Mouse (Mus musculus) left cerebral cortex, postnatal 14 days (tissue): ENCODE data around the gene Zfp667. TPM values are rescaled to one million over a fixed set of nuclear protein-coding genes. Genes with fewer than 3 reads are reported as not detected.
"Not testable (repeated sequence)": the region's sequence is repeated elsewhere in the genome, so short reads cannot be mapped to it uniquely, and the experiment has no call there.

Experiments
- DNase-seq, 2 experiments: peaks; one replicate each; pipeline ENCODE4 v3.0.0; 2021 to 2022; ENCODE audit warnings: low spot score in 2 of 2, mixed read lengths in 1 of 2
- intact Hi-C: fragments of 180-260 bp; cut with DNase I; formaldehyde crosslinking; loops from one replicate; pipeline ENCODE4 v1.15.1; 2025
- total RNA-seq, 2 experiments: library from RNA; stranded (reverse); gene quantifications; 2 replicates each; pipeline ENCODE4 v1.2.3; 2021

Zfp667 gene
- total RNA-seq, 2 experiments from 2014 or later = 10.1 to 12.1 TPM

DNA sequence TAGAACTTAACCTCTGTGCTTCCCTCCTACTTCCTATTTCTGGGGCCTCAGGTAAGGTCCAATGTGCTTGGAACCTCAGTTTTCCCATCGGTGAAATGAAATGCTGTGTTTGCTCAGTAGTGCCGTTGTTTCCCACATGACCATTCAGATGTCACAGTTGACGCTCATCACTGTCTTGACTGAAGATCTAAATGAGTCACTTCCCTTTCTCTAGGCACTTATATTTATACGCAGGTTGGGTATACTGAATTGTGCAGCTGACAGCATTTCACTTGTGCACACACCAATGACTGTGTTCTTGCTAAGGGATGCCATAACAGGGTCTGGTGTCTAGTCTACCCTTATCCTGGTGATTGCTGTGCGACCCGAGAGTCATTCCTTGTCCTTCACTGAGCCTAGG, 1.0 kb upstream of the Zfp667 start:
- intact Hi-C loops = loop anchor here (10.0 kb wide), 1 partner anchor 151 kb away; no protein-coding TSS in a partner anchor
- no peak for DNase-seq

DNA sequence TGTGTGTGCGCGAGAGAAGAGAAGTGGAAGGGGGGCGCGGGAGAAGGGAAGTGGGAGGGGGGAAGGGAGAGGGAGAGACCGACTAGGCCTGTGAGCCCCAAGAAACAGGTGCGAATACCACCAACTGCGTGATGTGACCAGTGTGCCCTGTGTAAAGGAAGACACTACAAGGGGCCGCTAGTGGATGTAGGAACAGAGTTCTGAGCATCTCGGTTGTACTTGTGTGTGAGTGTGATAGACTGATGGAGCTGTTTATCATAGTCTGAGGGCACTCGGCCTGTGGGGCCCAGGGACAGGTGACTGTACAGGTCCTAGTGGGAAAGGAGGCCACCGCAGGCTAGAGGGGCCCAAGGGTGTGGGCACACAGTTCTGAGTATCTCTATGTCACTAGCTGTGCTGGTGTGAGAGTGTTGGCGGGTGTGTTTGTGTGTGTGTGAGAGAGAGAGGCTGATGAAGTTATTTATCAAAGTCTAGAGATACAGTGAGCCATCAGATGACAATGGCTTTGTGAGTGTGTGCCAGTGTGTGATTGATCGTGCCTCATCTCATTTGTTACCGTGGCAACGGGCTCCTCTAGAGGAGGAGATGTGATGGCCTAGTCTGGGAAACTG, 647 bp downstream of the Zfp667 start:
- peak; percentile 19 to 56 for DNase-seq
- intact Hi-C loops = loop anchor here (10.0 kb wide), 1 partner anchor 152 kb away; no protein-coding TSS in a partner anchor

DNA sequence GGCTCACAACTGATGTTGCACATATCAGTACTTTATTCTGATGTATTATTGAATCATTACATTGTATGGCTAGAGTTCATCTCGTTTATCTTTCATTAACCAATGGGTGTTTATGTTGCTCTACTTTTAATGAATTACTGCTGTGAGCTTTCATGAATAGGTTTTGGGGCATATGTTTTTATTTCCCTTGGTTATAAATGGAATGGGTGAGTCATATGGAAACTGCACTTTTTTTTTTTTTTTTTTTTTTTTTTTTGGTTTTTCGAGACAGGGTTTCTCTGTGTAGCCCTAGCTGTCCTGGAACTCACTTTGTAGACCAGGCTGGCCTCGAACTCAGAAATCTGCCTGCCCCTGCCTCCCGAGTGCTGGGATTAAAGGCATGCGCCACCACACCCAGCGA, 4.7 kb downstream of the Zfp667 start:
- intact Hi-C loops, DNase-seq: not testable (repeated sequence)

DNA sequence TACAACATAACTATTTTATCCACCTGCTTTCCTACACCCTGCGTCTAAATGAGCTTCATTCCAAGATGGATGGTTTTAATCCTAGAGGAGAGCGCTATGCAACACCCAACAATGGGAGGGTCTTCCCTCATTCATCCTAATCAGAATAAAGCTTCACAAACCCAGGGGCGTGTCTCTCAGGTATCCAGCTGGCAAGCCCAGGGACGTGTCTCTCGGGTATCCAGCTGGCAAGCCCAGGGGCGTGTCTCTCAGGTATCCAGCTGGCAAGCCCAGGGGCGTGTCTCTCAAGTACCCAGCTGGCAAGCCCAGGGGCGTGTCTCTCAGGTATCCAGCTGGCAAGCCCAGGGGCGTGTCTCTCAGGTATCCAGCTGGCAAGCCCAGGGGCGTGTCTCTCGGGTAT, 14.4 kb downstream of the Zfp667 start:
- intact Hi-C loops, DNase-seq: not testable (repeated sequence)

DNA sequence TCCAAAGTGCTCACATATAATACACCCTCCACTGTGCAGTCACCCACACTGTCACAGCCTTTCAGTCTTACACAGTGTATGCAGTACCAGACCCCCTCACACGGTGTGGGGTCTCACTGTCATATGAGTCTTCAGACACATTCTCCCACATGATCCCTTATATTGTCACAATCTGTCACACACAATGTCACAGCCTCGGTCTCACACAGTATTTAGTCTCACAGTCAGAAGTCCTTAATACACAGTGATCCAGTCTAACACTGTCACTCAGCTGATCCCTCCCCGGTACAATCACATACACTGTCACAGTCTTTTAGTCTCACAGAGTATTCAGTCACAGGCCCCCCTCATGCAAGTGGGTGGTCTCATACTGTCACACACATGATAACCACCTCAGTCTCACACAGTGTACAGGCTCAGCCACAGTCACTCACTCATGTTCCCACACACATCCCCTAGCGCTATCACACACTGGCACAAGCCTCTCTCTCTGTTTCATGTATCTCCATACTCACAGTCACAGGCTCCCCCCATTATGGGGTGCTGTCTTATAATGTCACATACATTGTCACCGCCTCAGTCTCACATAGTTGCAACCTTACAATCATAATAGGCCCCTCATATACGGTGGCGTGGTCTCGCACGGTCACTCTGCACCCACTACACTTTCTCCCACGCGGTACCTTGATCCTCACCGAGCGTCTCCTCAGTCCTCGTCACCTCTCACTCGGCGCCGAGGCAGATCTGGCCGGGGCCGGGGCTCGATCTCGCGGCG, 44.3 kb downstream of the Zfp667 start:
- intact Hi-C loops = no loop called here
- peak; percentile 40 to 81 for DNase-seq

DNA sequence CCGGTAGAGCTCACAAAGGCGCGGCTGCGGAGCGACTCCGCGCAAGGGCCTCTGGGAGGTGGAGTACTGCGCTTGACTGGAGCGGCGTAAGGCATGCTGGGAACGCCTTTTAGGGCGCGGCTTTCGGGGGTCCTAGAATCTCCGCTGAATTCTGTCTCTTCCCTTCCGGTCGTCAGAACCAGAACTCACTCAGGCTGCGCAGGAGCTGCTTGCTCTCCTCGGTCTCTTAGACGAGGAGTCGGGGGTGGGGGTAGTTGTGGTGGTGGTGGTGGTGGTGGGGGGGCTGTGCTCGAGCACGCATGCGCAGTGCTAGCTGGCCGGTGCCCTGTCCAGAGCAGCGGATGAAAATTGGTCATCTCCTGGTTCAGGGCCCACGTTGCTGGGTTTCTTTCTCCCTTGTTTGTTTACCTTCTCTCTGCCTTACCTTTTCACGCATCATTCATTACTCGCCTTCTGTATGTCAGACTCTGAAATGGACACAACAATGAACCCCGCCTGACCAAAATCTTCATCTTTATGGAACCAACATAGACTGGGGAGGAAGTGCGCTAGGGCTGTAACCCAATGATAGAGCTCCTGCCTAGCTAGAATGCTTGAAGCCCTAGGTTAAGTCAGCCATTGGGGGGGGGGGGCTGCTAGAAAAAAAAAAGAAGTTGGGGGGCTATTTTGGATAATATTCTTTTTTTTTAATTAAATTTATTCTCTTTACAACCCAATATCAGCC, 45.0 kb downstream of the Zfp667 start, which contains the start of gene Zfp583:
Zfp583 (minus strand) TSS at position 53 of the 724 bp plus-strand sequence.
- intact Hi-C loops = no loop called here
- peak; percentile 89 to 90 for DNase-seq

DNA sequence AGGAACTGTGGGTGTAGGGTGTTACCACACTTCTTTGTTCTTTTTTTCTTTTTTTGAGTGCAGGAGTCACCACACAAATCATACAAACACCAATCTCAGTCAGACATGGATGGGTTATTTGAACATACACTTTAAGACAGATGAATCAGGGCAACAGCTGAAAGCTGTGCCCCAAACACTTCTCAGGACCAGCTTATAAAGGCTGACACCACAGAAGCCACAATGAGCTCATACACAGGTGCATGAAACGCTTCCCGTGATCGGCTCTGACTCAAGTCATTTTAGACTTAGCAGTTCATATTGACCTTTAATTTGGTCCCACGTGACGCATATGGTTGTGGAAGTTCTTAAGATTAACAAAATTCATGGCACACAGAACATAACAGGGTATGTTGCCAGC, 53.5 kb downstream of the Zfp667 start:
- no peak for DNase-seq
- intact Hi-C loops = no loop called here

DNA sequence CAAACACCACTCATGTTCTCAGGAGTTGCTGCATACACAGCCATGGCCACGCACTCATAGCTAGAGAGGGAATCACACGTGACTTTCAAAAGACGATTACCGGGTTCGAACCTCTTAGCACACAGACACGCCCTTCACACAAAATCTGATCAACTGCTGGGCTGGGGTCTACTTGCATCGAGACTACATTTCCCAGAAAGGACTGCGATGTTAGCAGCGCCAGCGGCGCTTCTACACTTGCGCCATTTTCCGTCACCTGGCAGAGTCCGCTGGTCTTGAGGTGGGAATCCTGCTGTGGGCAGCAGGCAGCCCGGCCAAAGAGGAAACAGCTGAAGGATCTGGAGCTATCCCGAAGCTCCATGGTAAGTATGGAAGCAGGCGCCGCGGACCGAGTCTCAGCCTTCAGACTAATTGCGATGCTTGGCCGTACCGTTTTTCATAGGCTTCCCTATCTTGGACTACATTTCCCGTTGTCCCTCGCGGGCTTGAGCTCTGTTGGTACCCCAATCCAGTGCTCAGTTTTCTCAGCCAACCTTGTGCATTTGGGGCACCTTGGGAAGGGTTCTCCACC, 57.2 kb downstream of the Zfp667 start, which contains the start of gene Gm3854:
Gm3854 (plus strand) TSS at position 259 of the 571 bp plus-strand sequence.
- intact Hi-C loops = no loop called here
- DNase-seq = peak; percentile 79 to 81

DNA sequence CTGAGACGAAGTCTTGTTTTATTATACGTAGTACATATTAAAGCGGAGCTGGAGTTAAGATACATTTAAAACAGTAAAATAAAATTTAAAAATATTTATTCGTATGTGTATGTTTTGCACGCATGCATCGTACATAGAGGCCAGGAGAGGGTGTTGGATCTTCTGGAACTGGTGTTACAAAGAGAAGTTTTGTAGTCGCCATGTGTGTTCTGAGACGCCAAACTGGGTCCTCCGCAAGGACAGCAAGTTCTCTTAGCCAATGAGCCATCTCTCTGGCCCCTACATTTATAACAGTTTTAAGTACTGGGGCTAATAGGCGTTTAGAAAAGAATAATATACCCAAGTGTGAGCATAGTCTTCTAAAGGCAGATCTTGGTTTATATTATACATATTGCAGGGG, 57.7 kb downstream of the Zfp667 start:
- no peak for DNase-seq
- intact Hi-C loops = no loop called here

Other genes with a start within 250 kb of the Zfp667 start
- not detected for gene Nlrp4c, start 241.4 kb upstream of the Zfp667 start, total RNA-seq
- gene Zfp787, start 130.6 kb upstream of the Zfp667 start, total RNA-seq = 10 to 100 TPM; 26.9 to 29.1 TPM
- 10 to 100 TPM; 51.0 to 58.8 TPM for gene Zfp444, start 114.4 kb upstream of the Zfp667 start, total RNA-seq
- gene Galp, start 89.5 kb upstream of the Zfp667 start, total RNA-seq = not detected
- gene Zscan5b, start 64.3 kb upstream of the Zfp667 start, total RNA-seq = not detected
- gene Epp13, start 33.9 kb upstream of the Zfp667 start, total RNA-seq = not detected
- 10 to 100 TPM; 11.8 to 13.7 TPM for gene Zfp583, start 44.7 kb downstream of the Zfp667 start, total RNA-seq
- gene Gm3854, start 57.2 kb downstream of the Zfp667 start, total RNA-seq = 1 to 10 TPM; 7.4 to 7.5 TPM
- gene Zfp78, start 76.7 kb downstream of the Zfp667 start, total RNA-seq = 1 to 10 TPM; 2.9 to 3.1 TPM
- 1 to 10 TPM; 5.0 to 8.9 TPM for gene Zfp28, start 96.7 kb downstream of the Zfp667 start, total RNA-seq
- 10 to 100 TPM; 15.7 to 17.9 TPM for gene Smim17, start 112.1 kb downstream of the Zfp667 start, total RNA-seq
- gene Gm20715, start 123.7 kb downstream of the Zfp667 start, total RNA-seq = under 1 TPM in 1 of 2 experiments, not detected in 1; 0.37 TPM
- gene Olfr1344, start 152.1 kb downstream of the Zfp667 start, total RNA-seq = 1 to 10 TPM in 1 of 2 experiments, under 1 TPM in 1; 0.97 to 2.0 TPM
- not detected for gene Olfr1336, start 169.6 kb downstream of the Zfp667 start, total RNA-seq
- gene Olfr1346, start 180.5 kb downstream of the Zfp667 start, total RNA-seq = not detected
- not detected for gene Olfr5, start 200.4 kb downstream of the Zfp667 start, total RNA-seq
- not detected for gene Olfr1347, start 213.2 kb downstream of the Zfp667 start, total RNA-seq
- not detected for gene Olfr1348, start 222.2 kb downstream of the Zfp667 start, total RNA-seq
- gene Olfr1349, start 236.4 kb downstream of the Zfp667 start, total RNA-seq = not detected